Mouse (Mus musculus) MEL (cell line): ENCODE results near the gene Tmem107. TPM values are rescaled to one million over a fixed set of nuclear protein-coding genes. Genes with fewer than 3 reads are reported as not detected.

Experiments
- DNase-seq: peaks from one replicate; pipeline ENCODE4 v3.0.0; 2011; ENCODE audit warnings: low read depth, low spot score
- H3K27ac ChIP-seq: 2 replicates; pipeline ENCODE4 v1.5.1; 2012; ENCODE audit warnings: low read depth, mild to moderate bottlenecking, control low read depth, low read length, moderate library complexity; ENCODE audit not compliant: control insufficient read depth
- H3K27me3 ChIP-seq, 2 experiments: fragments of 150-350 bp in 1 of 2; sonication (generic) in 1 of 2; 2 replicates each; pipeline ENCODE4 v1.6.1; 2012; ENCODE audit warnings: low read length in 2 of 2, mild to moderate bottlenecking in 2 of 2, improper control_type of control experiment in 1 of 2, moderate library complexity in 1 of 2; ENCODE audit not compliant: insufficient read depth in 2 of 2, control insufficient read depth in 1 of 2
- H3K36me3 ChIP-seq, 2 experiments: 2 replicates each; pipeline ENCODE4 v1.6.1; 2012 to 2014; ENCODE audit warnings: low read length in 2 of 2, improper control_type of control experiment in 1 of 2, inconsistent platforms in 1 of 2, mild to moderate bottlenecking in 1 of 2; ENCODE audit not compliant: insufficient read depth in 2 of 2, control insufficient read depth in 1 of 2
- H3K4me1 ChIP-seq, 2 experiments: fragments of 150-350 bp in 1 of 2; sonication (generic) in 1 of 2; 2 replicates each; pipeline ENCODE4 v1.6.1; 2012; ENCODE audit warnings: low read length in 2 of 2, improper control_type of control experiment in 1 of 2, mild to moderate bottlenecking in 1 of 2; ENCODE audit not compliant: insufficient read depth in 2 of 2, control insufficient read depth in 1 of 2
- H3K4me3 ChIP-seq, 2 experiments: fragments of 150-350 bp in 1 of 2; sonication (generic) in 1 of 2; 2 replicates each; pipeline ENCODE4 v1.5.1; 2012; ENCODE audit warnings: low read depth in 2 of 2, low read length in 2 of 2, mild to moderate bottlenecking in 2 of 2, moderate library complexity in 2 of 2, control low read depth in 1 of 2, improper control_type of control experiment in 1 of 2; ENCODE audit not compliant: control insufficient read depth in 1 of 2, insufficient read depth in 1 of 2
- H3K79me2 ChIP-seq: 2 replicates; pipeline ENCODE4 v1.6.1; 2012; ENCODE audit warnings: mild to moderate bottlenecking, low read length, moderate library complexity; ENCODE audit not compliant: control insufficient read depth, poor library complexity, insufficient read depth
- H3K9ac ChIP-seq: 2 replicates; pipeline ENCODE4 v1.6.1; 2012; ENCODE audit warnings: low read depth, mild to moderate bottlenecking, control low read depth, low read length, moderate library complexity; ENCODE audit not compliant: control insufficient read depth, poor library complexity, severe bottlenecking
- H3K9me3 ChIP-seq: fragments of 150-350 bp; sonication (generic); replicated peaks from 2 replicates; pipeline ENCODE4 v1.6.1; 2012; ENCODE audit warnings: mild to moderate bottlenecking, low read length, improper control_type of control experiment, moderate library complexity; ENCODE audit not compliant: insufficient read depth
- CHD2 ChIP-seq: IDR thresholded peaks from 2 replicates; pipeline ENCODE4 v1.6.1; 2011; ENCODE audit warnings: low read length, improper control_type of control experiment
- CTCF ChIP-seq, 3 experiments: IDR thresholded peaks in 2 of 3; conservative IDR thresholded peaks in 1 of 3; 2 replicates each; pipeline ENCODE4 v1.5.1; 2011 to 2012; ENCODE audit warnings: low read length in 3 of 3, low read depth in 2 of 3, mild to moderate bottlenecking in 2 of 3, improper control_type of control experiment in 1 of 3, inconsistent platforms in 1 of 3, mixed read lengths in 1 of 3, moderate library complexity in 1 of 3; ENCODE audit not compliant: control insufficient read depth in 1 of 3, insufficient read depth in 1 of 3, poor library complexity in 1 of 3, severe bottlenecking in 1 of 3
- ELF1 ChIP-seq: IDR thresholded peaks from 2 replicates; pipeline ENCODE4 v1.6.1; 2014; ENCODE audit warnings: low read depth, mild to moderate bottlenecking, inconsistent platforms, low read length, improper control_type of control experiment, moderate library complexity
- EP300 ChIP-seq, 2 experiments: IDR thresholded peaks; 2 replicates each; pipeline ENCODE4 v1.6.1; 2011; ENCODE audit warnings: improper control_type of control experiment in 2 of 2, low read length in 2 of 2, low read depth in 1 of 2, mild to moderate bottlenecking in 1 of 2
- ETS1 ChIP-seq: IDR thresholded peaks from 2 replicates; pipeline ENCODE4 v1.6.1; 2012; ENCODE audit warnings: low read depth, mild to moderate bottlenecking, inconsistent platforms, low read length, improper control_type of control experiment, moderate library complexity
- GABPA ChIP-seq: IDR thresholded peaks from 2 replicates; pipeline ENCODE4 v1.6.1; 2012; ENCODE audit warnings: low read depth, mild to moderate bottlenecking, inconsistent platforms, low read length, improper control_type of control experiment, moderate library complexity
- HCFC1 ChIP-seq: IDR thresholded peaks from 2 replicates; pipeline ENCODE4 v1.6.1; 2012; ENCODE audit warnings: low read depth, mild to moderate bottlenecking, inconsistent platforms, low read length, improper control_type of control experiment, moderate library complexity
- JUND ChIP-seq: IDR thresholded peaks from 2 replicates; pipeline ENCODE4 v1.6.1; 2011; ENCODE audit warnings: low read depth, mild to moderate bottlenecking, improper control_type of control experiment, low read length
- KAT2A ChIP-seq: conservative IDR thresholded peaks from 2 replicates; pipeline ENCODE4 v1.6.1; 2012; ENCODE audit warnings: low read depth, low read length, improper control_type of control experiment, inconsistent platforms
- MAFK ChIP-seq: IDR thresholded peaks from 2 replicates; pipeline ENCODE4 v1.6.1; 2011; ENCODE audit warnings: low read depth, mild to moderate bottlenecking, low read length, improper control_type of control experiment, borderline replicate concordance
- MAX ChIP-seq: IDR thresholded peaks from 2 replicates; pipeline ENCODE4 v1.6.1; 2011; ENCODE audit warnings: low read length, improper control_type of control experiment
- MEF2A ChIP-seq: IDR thresholded peaks from 2 replicates; pipeline ENCODE4 v1.6.1; 2014; ENCODE audit warnings: low read depth, mild to moderate bottlenecking, inconsistent platforms, low read length, improper control_type of control experiment; ENCODE audit not compliant: poor library complexity, insufficient replicate concordance, severe bottlenecking; ENCODE audit errors: extremely low read depth
- MXI1 ChIP-seq: IDR thresholded peaks from 2 replicates; pipeline ENCODE4 v1.6.1; 2011; ENCODE audit warnings: mild to moderate bottlenecking, low read depth, low read length, improper control_type of control experiment
- MYC ChIP-seq: IDR thresholded peaks from 2 replicates; pipeline ENCODE4 v1.6.1; 2011; ENCODE audit warnings: low read depth, mild to moderate bottlenecking, low read length, improper control_type of control experiment, moderate library complexity
- POLR2AphosphoS2 ChIP-seq: IDR thresholded peaks from 2 replicates; pipeline ENCODE4 v1.6.1; 2011; ENCODE audit warnings: low read length, improper control_type of control experiment
- POLR2AphosphoS5 ChIP-seq: IDR thresholded peaks from 2 replicates; pipeline ENCODE4 v1.6.1; 2012; ENCODE audit warnings: low read depth, borderline replicate concordance, mild to moderate bottlenecking, inconsistent platforms, low read length, moderate library complexity, mixed read lengths
- RAD21 ChIP-seq: IDR thresholded peaks from 2 replicates; pipeline ENCODE4 v1.6.1; 2011; ENCODE audit warnings: mild to moderate bottlenecking, low read depth, low read length, improper control_type of control experiment
- SMC3 ChIP-seq: IDR thresholded peaks from 2 replicates; pipeline ENCODE4 v1.6.1; 2011; ENCODE audit warnings: low read depth, low read length, improper control_type of control experiment
- TBP ChIP-seq: IDR thresholded peaks from 2 replicates; pipeline ENCODE4 v1.8.0; 2011; ENCODE audit warnings: low read depth, low read length, improper control_type of control experiment
- UBTF ChIP-seq: IDR thresholded peaks from 2 replicates; pipeline ENCODE4 v1.6.1; 2012; ENCODE audit warnings: low read depth, mild to moderate bottlenecking, inconsistent platforms, low read length, improper control_type of control experiment, moderate library complexity, borderline replicate concordance; ENCODE audit not compliant: insufficient read depth
- ZKSCAN1 ChIP-seq: IDR thresholded peaks from 2 replicates; pipeline ENCODE4 v1.6.1; 2012; ENCODE audit warnings: low read depth, mild to moderate bottlenecking, inconsistent platforms, low read length, improper control_type of control experiment, moderate library complexity
- ZMIZ1 ChIP-seq: IDR thresholded peaks from 2 replicates; pipeline ENCODE4 v1.6.1; 2012; ENCODE audit warnings: low read depth, mild to moderate bottlenecking, inconsistent platforms, low read length, improper control_type of control experiment, moderate library complexity
- polyA plus RNA-seq, 2 experiments: library from polyadenylated mRNA; stranded (reverse) in 1 of 2; unstranded in 1 of 2; fragments of >175 nt in 1 of 2; fragments of >200 nt in 1 of 2; gene quantifications; 2 replicates each; pipeline versions ENCODE4 v1.2.1 to v1.2.4; 2012; ENCODE audit warnings: low replicate concordance in 2 of 2, low read depth in 1 of 2; ENCODE audit not compliant: insufficient read length in 2 of 2, insufficient read depth in 1 of 2, missing spikeins in 1 of 2
- total RNA-seq: library from RNA; depleted of rRNA; stranded (reverse); fragments of 300-350 nt; gene quantifications from 2 replicates; pipeline ENCODE4 v1.2.3, GENCODE M21; 2012

Tmem107 gene
- total and polyA plus RNA-seq, 3 experiments = 47.0 to 79.5 TPM; not detected in 1

GRCm38 (mm10) chr11:69089616-69090290 lies 19.1 kb downstream of the Tmem107 start:
- H3K4me3 ChIP-seq = peak overlapping the region; percentile 77 to 100
- no peak for DNase-seq
- H3K9ac ChIP-seq = peak overlapping the region; percentile 94
- H3K27ac ChIP-seq = no peak overlapping the region
- H3K36me3 ChIP-seq = peaks cover 6 to 7% of the 10 kb centered on the region in 2 experiments
- TF ChIP-seq HCFC1 (no peak), MYC (no peak), ETS1 (no peak), GABPA (no peak), JUND (no peak), RAD21 (no peak), POLR2AphosphoS2 (no peak)
- peaks cover 17% of the 10 kb centered on the region for H3K79me2 ChIP-seq
- no peaks in the 10 kb centered on the region for H3K9me3 ChIP-seq
- peaks cover 3 to 16% of the 10 kb centered on the region in 2 experiments; a peak in 3 of 4 replicates for H3K4me1 ChIP-seq
- H3K27me3 ChIP-seq = no peaks in the 10 kb centered on the region

- H3K27me3 ChIP-seq = no peaks in the 10 kb centered on the region
- TF ChIP-seq RAD21 (no peak), CHD2 (no peak), UBTF (no peak), MAFK (no peak), POLR2AphosphoS2 (no peak), ELF1 (no peak), ZKSCAN1 (no peak), KAT2A (no peak), MAX (no peak), MXI1 (no peak), ZMIZ1 (no peak), JUND (no peak), EP300 (IDR thresholded peaks at IDR 0.05; ENCODE audit: low read depth in 1 of 2, low read length in 2 of 2) (no peak), SMC3 (no peak), POLR2AphosphoS5 (no peak), CTCF (IDR thresholded peaks at IDR 0.05 in 2 of 3, conservative IDR thresholded peaks at IDR 0.05 in 1 of 3; ENCODE audit: control insufficient read depth in 1 of 3, insufficient read depth in 1 of 3, low read depth in 2 of 3, low read length in 3 of 3, poor library complexity in 1 of 3, severe bottlenecking in 1 of 3) (no peak), MEF2A (no peak), HCFC1 (no peak), TBP (no peak)
- no peaks in the 10 kb centered on the region for H3K9me3 ChIP-seq
- peaks cover 3 to 16% of the 10 kb centered on the region in 2 experiments; a peak in 3 of 4 replicates for H3K4me1 ChIP-seq
- H3K4me3 ChIP-seq = no peak overlapping the region
- no peak for DNase-seq
- H3K79me2 ChIP-seq = peaks cover 17% of the 10 kb centered on the region
- H3K27ac ChIP-seq = no peak overlapping the region
- no peak overlapping the region for H3K9ac ChIP-seq
- H3K36me3 ChIP-seq = peaks cover 6 to 7% of the 10 kb centered on the region in 2 experiments
Measured at GRCm38 (mm10) chr11:69090367-69090766, 19.8 kb downstream of the Tmem107 start.
